Mouse (Mus musculus) liver, postnatal 0 days (tissue): Measurements from ENCODE around the gene Dgkg.

ENCODE experiments used
- CTCF ChIP-seq: sonication (generic); IDR thresholded peaks from 2 replicates; pipeline ENCODE4 v1.5.1; 2016; ENCODE audit warnings: antibody characterized with exemption, low read depth
- EP300 ChIP-seq: IDR thresholded peaks from 2 replicates; pipeline ENCODE4 v1.6.1; 2016; ENCODE audit warnings: antibody characterized with exemption, low read depth, mild to moderate bottlenecking

DNA sequence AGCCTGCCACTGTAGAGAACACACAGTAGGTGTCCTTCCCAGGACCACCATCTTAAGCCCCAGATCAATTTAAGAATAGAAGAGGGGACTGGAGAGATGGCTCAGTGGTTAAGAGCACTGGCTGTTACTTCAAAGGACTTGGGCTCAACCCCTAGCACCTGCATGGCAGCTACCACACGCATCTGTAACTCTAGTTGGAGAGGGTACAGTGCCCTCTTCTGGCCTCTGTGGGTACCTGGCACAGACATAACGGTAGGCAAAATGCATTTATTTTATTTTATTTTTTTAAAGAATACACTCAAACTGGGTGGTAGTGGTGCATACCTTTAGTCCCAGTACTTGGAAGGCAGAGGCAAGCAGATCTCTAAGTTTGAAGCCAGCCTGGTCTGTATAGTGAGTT lies 102.0 kb downstream of the Dgkg start:
- peak; percentile 56 for TF ChIP-seq CTCF
- TF ChIP-seq EP300, result no peak
